Mouse (Mus musculus) liver, embryonic 14.5 days (tissue): ENCODE measurements around the gene Pax1. TPM values are rescaled to one million over a fixed set of nuclear protein-coding genes. Genes with fewer than 3 reads are reported as not detected.

ENCODE experiments used
- ATAC-seq: fragments of 200-750 bp; cut with Nextera tagmentation; 2 replicates; pipeline ENCODE4 v1.8.0; 2017; ENCODE audit warnings: moderate number of reproducible peaks, mild to moderate bottlenecking, moderate library complexity; ENCODE audit not compliant: insufficient read depth
- DNase-seq, 3 experiments: peaks; one replicate each; pipeline ENCODE4 v3.0.0-alpha.2; 2012 to 2013; ENCODE audit warnings: low read depth in 3 of 3, low spot score in 3 of 3
- H3K27ac ChIP-seq: fragments of 300-500 bp; sonication (generic); 2 replicates; pipeline ENCODE4 v1.5.1; 2014; ENCODE audit warnings: moderate library complexity, mild to moderate bottlenecking, control low read depth, inconsistent platforms
- H3K27me3 ChIP-seq: fragments of 300-500 bp; sonication (generic); 2 replicates; pipeline ENCODE4 v1.6.1; 2014; ENCODE audit warnings: mild to moderate bottlenecking, low read length, moderate library complexity; ENCODE audit not compliant: control insufficient read depth, insufficient read depth
- H3K36me3 ChIP-seq: fragments of 300-500 bp; sonication (generic); replicated peaks from 2 replicates; pipeline ENCODE4 v1.6.1; 2014; ENCODE audit warnings: low read depth; ENCODE audit not compliant: control insufficient read depth, insufficient read depth
- H3K4me1 ChIP-seq, 2 experiments: fragments of 200-500 bp in 1 of 2; fragments of 300-500 bp in 1 of 2; sonication (generic) in 1 of 2; replicated peaks; 2 replicates each; pipeline ENCODE4 v1.6.1; 2012 to 2014; ENCODE audit warnings: antibody characterized with exemption in 1 of 2, inconsistent platforms in 1 of 2, low read length in 1 of 2; ENCODE audit not compliant: control insufficient read depth in 2 of 2, insufficient read depth in 2 of 2
- H3K4me2 ChIP-seq: fragments of 300-500 bp; sonication (generic); 2 replicates; pipeline ENCODE4 v1.6.1; 2014; ENCODE audit warnings: low read depth, mild to moderate bottlenecking, control low read depth, moderate library complexity
- H3K4me3 ChIP-seq, 2 experiments: fragments of 200-500 bp in 1 of 2; fragments of 300-500 bp in 1 of 2; sonication (generic) in 1 of 2; 2 replicates each; pipeline ENCODE4 v1.5.1; 2012 to 2014; ENCODE audit warnings: low read depth in 2 of 2, low read length in 2 of 2, mild to moderate bottlenecking in 2 of 2, control low read depth in 1 of 2, inconsistent platforms in 1 of 2, moderate library complexity in 1 of 2; ENCODE audit not compliant: insufficient read depth in 1 of 2
- H3K9ac ChIP-seq: fragments of 300-500 bp; sonication (generic); replicated peaks from 2 replicates; pipeline ENCODE4 v1.6.1; 2014; ENCODE audit warnings: mild to moderate bottlenecking, control low read depth, moderate library complexity
- H3K9me3 ChIP-seq: fragments of 300-500 bp; sonication (generic); 2 replicates; pipeline ENCODE4 v1.6.1; 2016; ENCODE audit warnings: low read length, mixed read lengths; ENCODE audit not compliant: control insufficient read depth
- CTCF ChIP-seq: IDR thresholded peaks from 2 replicates; pipeline ENCODE4 v1.5.1; 2016; ENCODE audit warnings: antibody characterized with exemption, low read depth, control low read depth
- EP300 ChIP-seq: IDR thresholded peaks from 2 replicates; pipeline ENCODE4 v1.6.1; 2016; ENCODE audit warnings: antibody characterized with exemption, low read depth
- WGBS: fragments of 180-500 bp; shearing (Covaris S2); extraction: QIAGEN DNeasy Blood & Tissue Kit; methylation state at CpG from one replicate; pipeline ENCODE4 v1.1.7; 2014; ENCODE audit not compliant: insufficient replicate concordance; 5-methylcytosine and 5-hydroxymethylcytosine counted together
- polyA plus RNA-seq, 2 experiments: library from polyadenylated mRNA; depleted of rRNA in 1 of 2; stranded (reverse) in 1 of 2; unstranded in 1 of 2; fragments of >200 nt; fragmentation: Nextera tagmentation in 1 of 2; extraction: Ambion mirVana in 1 of 2; gene quantifications; 2 replicates each; pipeline versions ENCODE4 v1.2.1 to v1.2.3; 2012 to 2014

Pax1 gene
- polyA plus RNA-seq, 2 experiments: not detected

DNA sequence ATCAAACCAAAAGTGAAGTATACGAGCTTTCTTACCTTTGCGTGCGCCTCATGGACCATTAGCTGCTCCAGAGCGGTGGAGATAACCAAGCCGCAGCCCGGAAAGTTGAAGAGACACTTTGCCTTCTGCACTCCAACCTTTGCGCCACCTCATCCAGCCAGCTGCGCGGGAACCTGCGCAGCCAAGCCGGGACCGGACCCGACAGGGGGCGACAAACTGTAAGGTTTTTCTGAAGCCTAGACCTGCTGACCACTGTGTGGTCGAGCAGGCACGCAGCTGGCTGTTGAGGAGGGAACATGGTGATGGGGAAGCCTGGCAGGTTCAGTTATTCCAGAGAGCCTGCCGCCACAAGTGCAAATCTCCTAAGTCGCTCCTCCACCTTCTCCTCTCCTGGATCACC is 591 bp downstream of the Pax1 start:
- Histone ChIP-seq H3K4me3 (no peak overlapping the region), H3K27ac (no peak overlapping the region), H3K4me2 (no peak overlapping the region), H3K9me3 (no peaks in the 10 kb centered on the region), H3K4me1 (no peaks in the 10 kb centered on the region), H3K36me3 (no peaks in the 10 kb centered on the region), H3K27me3 (peaks cover 84% of the 10 kb centered on the region), H3K9ac (no peak overlapping the region)
- no peak for DNase-seq
- ATAC-seq: no peak
- under 1% methylated on average over 18 of the region's 18 CpGs for WGBS
- TF ChIP-seq EP300: no peak
- TF ChIP-seq CTCF: peak; percentile 40; the same call in 1 of the 2 replicates

DNA sequence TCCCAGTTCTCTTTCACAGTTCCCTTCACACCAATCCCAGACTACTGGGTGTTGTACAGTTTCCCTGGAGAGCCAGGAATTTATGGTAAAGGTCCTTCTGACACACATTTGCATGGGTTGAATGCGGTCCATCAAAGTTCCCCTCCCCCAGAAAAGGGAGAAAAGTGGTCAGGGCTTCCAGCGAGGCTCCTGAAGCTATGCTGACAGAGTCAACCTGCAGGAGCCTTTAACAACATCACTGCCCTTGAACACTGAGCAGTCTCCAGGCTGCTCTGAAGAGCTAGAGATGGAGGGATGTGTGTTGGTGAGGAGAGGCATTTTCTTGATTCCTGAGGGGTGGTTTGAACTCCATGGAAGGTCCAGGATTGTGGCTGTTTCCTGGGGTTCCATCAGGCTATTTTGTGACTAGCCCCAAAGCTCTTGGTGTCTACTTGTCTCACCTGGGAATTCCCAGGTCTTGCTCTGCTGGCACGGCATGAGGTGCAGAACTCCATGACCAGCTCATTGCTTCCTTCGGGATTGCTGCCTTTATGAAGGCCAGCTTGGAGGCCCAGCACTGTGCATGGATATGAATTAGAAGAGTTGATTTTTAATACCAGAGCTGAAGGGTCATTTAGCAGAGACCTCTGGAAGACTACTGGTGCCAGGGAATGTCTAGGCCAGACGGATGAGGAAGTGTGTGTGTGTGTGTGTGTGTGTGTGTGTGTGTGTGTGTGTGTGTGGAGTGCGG is 1.8 kb downstream of the Pax1 start:
- Histone ChIP-seq H3K36me3 (no peaks in the 10 kb centered on the region), H3K9ac (no peak overlapping the region), H3K27me3 (peaks cover 96% of the 10 kb centered on the region), H3K4me2 (no peak overlapping the region), H3K9me3 (no peaks in the 10 kb centered on the region), H3K27ac (no peak overlapping the region), H3K4me1 (no peaks in the 10 kb centered on the region), H3K4me3 (no peak overlapping the region)
- TF ChIP-seq CTCF: no peak
- no peak for TF ChIP-seq EP300
- DNase-seq (no peak), ATAC-seq (no peak)
- 5% methylated on average over 6 of the region's 6 CpGs for WGBS

DNA sequence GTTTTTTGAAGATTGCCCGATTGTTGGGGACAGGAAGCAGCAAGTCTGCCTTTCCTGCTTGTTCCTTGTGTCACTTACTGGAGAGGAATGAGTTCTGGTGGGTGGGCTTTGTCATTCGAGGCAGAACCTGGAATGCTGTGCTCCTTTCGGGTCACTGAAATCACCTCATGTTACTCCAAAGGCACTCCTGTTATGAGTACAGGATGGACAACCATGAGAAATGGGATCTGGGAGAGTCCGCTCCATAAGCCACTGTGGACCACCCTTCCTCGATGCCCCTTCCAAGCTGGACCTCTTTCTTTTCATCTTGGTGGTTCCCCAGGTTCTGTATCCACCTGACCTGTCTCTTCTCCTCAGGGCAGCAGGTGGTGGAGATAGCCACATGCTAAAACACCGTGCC is 2.5 kb downstream of the Pax1 start:
- Histone ChIP-seq H3K9ac (no peak overlapping the region), H3K4me3 (no peak overlapping the region), H3K9me3 (no peaks in the 10 kb centered on the region), H3K27ac (no peak overlapping the region), H3K27me3 (peaks cover 94% of the 10 kb centered on the region), H3K36me3 (no peaks in the 10 kb centered on the region), H3K4me1 (no peaks in the 10 kb centered on the region), H3K4me2 (no peak overlapping the region)
- ATAC-seq (no peak), DNase-seq (no peak)
- 7% methylated on average over 6 of the region's 6 CpGs for WGBS
- no peak for TF ChIP-seq CTCF

DNA sequence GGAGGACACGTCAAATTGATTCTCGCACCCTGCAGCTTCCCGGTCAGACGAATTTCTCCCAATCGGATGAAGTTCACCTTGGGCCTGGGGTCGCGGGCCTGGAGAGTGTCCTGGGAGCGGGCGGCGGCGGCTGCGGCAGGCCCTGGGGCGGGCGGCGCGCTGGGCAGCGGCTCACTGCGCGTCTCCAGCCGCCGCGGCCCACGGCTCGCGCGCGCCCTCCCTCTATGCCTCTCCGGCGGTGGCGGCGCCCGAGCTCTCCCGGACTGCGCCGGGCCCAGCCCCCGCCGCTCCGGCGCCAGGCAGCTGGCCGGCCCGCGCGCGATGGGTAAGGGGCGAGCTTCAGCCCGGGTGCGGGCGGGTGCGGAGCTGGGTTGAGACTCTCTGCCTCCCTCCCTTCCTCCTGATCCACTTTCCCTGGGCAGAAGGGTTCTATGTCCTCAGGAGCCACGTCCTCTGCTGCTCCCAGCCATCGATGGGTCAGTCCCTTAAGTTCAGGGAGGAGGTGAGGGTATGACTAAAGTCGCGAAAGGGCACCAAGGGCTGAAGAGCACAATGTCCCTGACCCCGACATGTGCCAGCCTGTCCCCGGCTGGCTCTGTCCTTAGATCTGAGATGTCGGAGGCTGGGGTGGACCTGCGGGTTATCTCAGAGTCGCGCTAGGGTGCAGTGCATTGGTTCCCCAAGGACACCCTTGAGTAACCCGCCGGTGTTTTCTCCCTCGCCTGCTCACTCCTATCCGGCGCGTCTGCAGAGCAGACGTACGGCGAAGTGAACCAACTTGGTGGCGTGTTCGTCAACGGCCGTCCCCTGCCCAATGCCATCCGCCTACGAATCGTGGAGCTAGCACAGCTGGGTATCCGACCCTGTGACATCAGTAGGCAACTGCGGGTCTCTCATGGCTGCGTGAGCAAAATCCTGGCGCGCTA is 3.5 kb downstream of the Pax1 start:
- no peak for ATAC-seq
- H3K27ac ChIP-seq: no peak overlapping the region
- no peaks in the 10 kb centered on the region for H3K4me1 ChIP-seq
- H3K27me3 ChIP-seq: peaks cover 92% of the 10 kb centered on the region
- DNase-seq: no peak
- H3K36me3 ChIP-seq: no peaks in the 10 kb centered on the region
- H3K4me2 ChIP-seq: no peak overlapping the region
- TF ChIP-seq CTCF: no peak
- 2% methylated on average over 77 of the region's 80 CpGs for WGBS
- no peak overlapping the region for H3K4me3 ChIP-seq
- H3K9ac ChIP-seq: no peak overlapping the region
- no peaks in the 10 kb centered on the region for H3K9me3 ChIP-seq

DNA sequence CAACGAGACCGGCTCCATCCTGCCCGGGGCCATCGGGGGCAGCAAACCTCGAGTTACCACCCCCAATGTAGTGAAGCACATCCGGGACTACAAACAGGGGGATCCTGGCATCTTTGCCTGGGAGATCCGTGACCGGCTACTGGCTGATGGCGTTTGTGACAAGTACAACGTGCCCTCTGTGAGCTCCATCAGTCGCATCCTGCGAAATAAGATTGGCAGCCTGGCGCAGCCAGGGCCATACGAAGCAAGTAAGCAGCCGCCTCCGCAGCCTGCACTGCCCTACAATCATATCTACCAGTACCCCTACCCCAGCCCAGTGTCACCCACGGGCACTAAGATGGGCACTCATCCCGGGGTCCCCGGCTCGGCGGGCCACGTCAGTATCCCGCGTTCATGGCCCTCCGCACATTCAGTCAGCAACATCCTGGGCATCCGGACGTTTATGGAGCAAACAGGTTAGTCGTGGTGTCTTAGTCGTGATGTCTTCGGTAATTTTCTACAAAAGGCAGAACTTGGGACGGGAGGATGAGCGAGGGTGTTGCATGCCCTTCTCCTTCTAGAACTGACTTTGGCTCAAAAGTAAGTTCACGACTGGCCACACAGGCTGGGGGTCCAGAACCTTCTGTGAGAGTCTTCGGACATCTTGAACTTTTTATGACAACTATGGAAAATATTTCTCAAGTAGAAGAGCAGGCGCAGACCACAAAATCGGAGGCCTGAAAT is 4.3 kb downstream of the Pax1 start:
- no peak for ATAC-seq
- no peak overlapping the region for H3K4me3 ChIP-seq
- no peak overlapping the region for H3K27ac ChIP-seq
- H3K36me3 ChIP-seq: no peaks in the 10 kb centered on the region
- H3K4me1 ChIP-seq: no peaks in the 10 kb centered on the region
- no peak overlapping the region for H3K4me2 ChIP-seq
- TF ChIP-seq EP300 (no peak), CTCF (no peak)
- DNase-seq: no peak
- 3% methylated on average over 36 of the region's 36 CpGs for WGBS
- H3K9ac ChIP-seq: no peak overlapping the region
- peaks cover 87% of the 10 kb centered on the region for H3K27me3 ChIP-seq
- no peaks in the 10 kb centered on the region for H3K9me3 ChIP-seq
